Mouse (Mus musculus) C2C12 (cell line): ENCODE data around the gene Polr1d.

Source experiments
- CTCF ChIP-seq: IDR thresholded peaks from one replicate; pipeline ENCODE4 v1.5.1; 2011; ENCODE audit not compliant: control insufficient read depth, insufficient read depth, insufficient read length
- FOSL1 ChIP-seq: IDR thresholded peaks from one replicate; pipeline ENCODE4 v1.8.0; 2011; ENCODE audit warnings: mild to moderate bottlenecking, low read length; ENCODE audit not compliant: poor library complexity, insufficient read depth, severe bottlenecking

DNA sequence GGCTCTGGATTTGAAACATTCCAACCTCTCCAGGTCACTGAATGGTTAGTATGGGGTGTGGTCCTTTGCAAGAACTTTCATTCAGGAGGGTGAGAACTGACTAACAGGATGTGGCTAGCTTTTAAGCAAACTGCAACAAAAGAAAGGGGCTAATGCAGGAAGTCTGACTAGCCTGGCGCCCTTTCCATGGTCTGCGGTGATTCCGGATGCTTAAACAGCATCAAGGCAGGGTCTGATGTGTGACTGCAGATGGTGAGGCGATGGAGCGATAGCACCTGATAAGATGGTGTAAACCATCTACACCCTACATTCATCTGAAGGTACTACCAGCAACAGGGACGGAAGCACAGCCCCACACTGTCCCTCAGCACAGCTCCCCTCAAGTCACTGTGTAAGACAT lies 82.5 kb downstream of the Polr1d start:
- TF ChIP-seq CTCF, result no peak
- no peak for TF ChIP-seq FOSL1
